Mouse (Mus musculus): ENCODE results near the gene Zkscan5. TPM values are rescaled to one million over a fixed set of nuclear protein-coding genes. Genes with fewer than 3 reads are reported as not detected.

Zkscan5 gene
- polyA plus RNA-seq (2014; fragmentation: Nextera tagmentation; extraction: Ambion mirVana): 17.2 and 20.2 TPM in 2 replicates

- Histone ChIP-seq H3K27ac (ENCODE audit: low read depth, low read length) (peak within 1 kb of the TSS; percentile 77), H3K4me3 (ENCODE audit: low read depth, low read length) (peak within 1 kb of the TSS; percentile 52), H3K9me3 (ENCODE audit: control insufficient read depth, low read length) (no peaks in the 10 kb centered on the region), H3K4me1 (replicated peaks; ENCODE audit: control insufficient read depth, insufficient read depth, low read length) (peaks cover 8% of the 10 kb centered on the region), H3K4me2 (ENCODE audit: low read depth, low read length, severe bottlenecking) (peak within 1 kb of the TSS; percentile 60), H3K9ac (ENCODE audit: low read length) (peak within 1 kb of the TSS; percentile 70), H3K36me3 (ENCODE audit: control insufficient read depth, insufficient read depth, low read length) (no peaks in the 10 kb centered on the region; the same call in 1 of the 2 replicates), H3K27me3 (ENCODE audit: control insufficient read depth, insufficient read depth, low read length) (no peaks in the 10 kb centered on the region)
- peak; percentile 97 for ATAC-seq (replicated peaks; ENCODE audit: low FRiP score)
- WGBS: under 1% methylated on average over 22 of the region's 22 CpGs
- DNase-seq (ENCODE audit: low spot score): peak; percentile 98
These were observed at the start of gene Zkscan5 for GRCm38 (mm10) chr5:145203936-145204691. Gene Zkscan5 (plus strand): TSS chr5:145204562.

DNA sequence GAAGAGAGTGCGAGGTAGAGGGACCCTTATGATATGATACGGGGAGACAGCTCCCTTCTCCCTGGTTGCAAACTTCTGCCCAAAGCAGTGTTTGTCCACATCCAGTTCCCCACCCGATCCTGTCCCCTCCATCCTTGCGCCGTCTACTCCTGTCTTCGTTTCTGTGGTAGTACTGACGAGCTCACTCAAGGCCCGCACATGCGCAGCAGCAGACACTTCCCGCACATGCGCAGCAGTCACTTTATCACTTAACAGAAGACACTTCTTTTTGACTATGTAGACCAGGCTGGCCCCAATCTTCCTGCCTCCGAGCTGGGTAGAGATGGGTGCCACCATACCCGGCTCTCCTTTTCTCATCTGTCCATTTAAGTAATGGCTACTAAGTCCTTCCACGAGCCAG lies 43.0 kb upstream of the Zkscan5 start:
- DNase-seq (ENCODE audit: low spot score): no peak
- H3K9me3 ChIP-seq (ENCODE audit: control insufficient read depth, low read length): no peaks in the 10 kb centered on the region
- H3K36me3 ChIP-seq (ENCODE audit: control insufficient read depth, insufficient read depth, low read length): peaks cover 3% of the 10 kb centered on the region; the same call in 1 of the 2 replicates
- no peak overlapping the region for H3K27ac ChIP-seq (ENCODE audit: low read depth, low read length)
- peaks cover 3% of the 10 kb centered on the region; the same call in 1 of the 2 replicates for H3K4me1 ChIP-seq (replicated peaks; ENCODE audit: control insufficient read depth, insufficient read depth, low read length)
- H3K4me2 ChIP-seq (ENCODE audit: low read depth, low read length, severe bottlenecking): no peak overlapping the region
- no peaks in the 10 kb centered on the region for H3K27me3 ChIP-seq (ENCODE audit: control insufficient read depth, insufficient read depth, low read length)
- no peak for ATAC-seq (replicated peaks; ENCODE audit: low FRiP score)
- H3K4me3 ChIP-seq (ENCODE audit: low read depth, low read length): no peak overlapping the region
- H3K9ac ChIP-seq (ENCODE audit: low read length): no peak overlapping the region
- WGBS: 94% methylated on average over 14 of the region's 14 CpGs

DNA sequence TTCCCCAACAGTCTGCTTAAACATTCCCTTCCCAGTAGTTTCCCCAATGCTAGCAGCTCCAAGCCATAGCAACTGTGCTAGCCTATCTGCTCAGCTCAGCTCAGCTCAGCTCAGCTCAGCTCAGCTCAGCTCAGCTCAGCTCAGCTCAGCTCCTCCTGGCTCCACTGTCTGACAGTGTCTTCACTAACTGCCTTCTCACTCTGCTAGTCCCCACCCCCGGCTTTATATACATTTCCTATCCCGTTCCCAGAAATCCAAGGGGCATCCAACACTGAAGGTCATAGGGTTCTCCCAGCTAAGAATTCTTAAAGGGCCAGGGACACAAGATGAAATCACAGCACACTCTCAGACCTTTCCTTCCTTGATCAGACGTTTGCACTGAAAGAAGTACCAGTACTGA lies 39.7 kb upstream of the Zkscan5 start:
- H3K9ac ChIP-seq (ENCODE audit: low read length): no peak overlapping the region
- ATAC-seq (replicated peaks; ENCODE audit: low FRiP score) (no peak), DNase-seq (ENCODE audit: low spot score) (no peak)
- H3K4me1 ChIP-seq (replicated peaks; ENCODE audit: control insufficient read depth, insufficient read depth, low read length): peaks cover 9% of the 10 kb centered on the region
- H3K9me3 ChIP-seq (ENCODE audit: control insufficient read depth, low read length): no peaks in the 10 kb centered on the region
- H3K36me3 ChIP-seq (ENCODE audit: control insufficient read depth, insufficient read depth, low read length): peaks cover 3% of the 10 kb centered on the region; the same call in 1 of the 2 replicates
- no peak overlapping the region for H3K4me3 ChIP-seq (ENCODE audit: low read depth, low read length)
- 83% methylated on average over 3 of the region's 3 CpGs for WGBS
- no peak overlapping the region for H3K27ac ChIP-seq (ENCODE audit: low read depth, low read length)
- no peak overlapping the region for H3K4me2 ChIP-seq (ENCODE audit: low read depth, low read length, severe bottlenecking)
- no peaks in the 10 kb centered on the region for H3K27me3 ChIP-seq (ENCODE audit: control insufficient read depth, insufficient read depth, low read length)

GRCm38 (mm10) chr5:145165184-145165583 lies 39.2 kb upstream of the Zkscan5 start:
- ATAC-seq (replicated peaks; ENCODE audit: low FRiP score) (no peak), DNase-seq (ENCODE audit: low spot score) (no peak)
- no peak overlapping the region for H3K27ac ChIP-seq (ENCODE audit: low read depth, low read length)
- H3K27me3 ChIP-seq (ENCODE audit: control insufficient read depth, insufficient read depth, low read length): no peaks in the 10 kb centered on the region
- H3K4me3 ChIP-seq (ENCODE audit: low read depth, low read length): no peak overlapping the region
- H3K4me2 ChIP-seq (ENCODE audit: low read depth, low read length, severe bottlenecking): no peak overlapping the region
- no peak overlapping the region for H3K9ac ChIP-seq (ENCODE audit: low read length)
- H3K4me1 ChIP-seq (replicated peaks; ENCODE audit: control insufficient read depth, insufficient read depth, low read length): peaks cover 9% of the 10 kb centered on the region
- no peaks in the 10 kb centered on the region for H3K9me3 ChIP-seq (ENCODE audit: control insufficient read depth, low read length)
- 90% methylated on average over 15 of the region's 15 CpGs for WGBS
- peaks cover 3% of the 10 kb centered on the region; the same call in 1 of the 2 replicates for H3K36me3 ChIP-seq (ENCODE audit: control insufficient read depth, insufficient read depth, low read length)

GRCm38 (mm10) chr5:145166536-145167305 lies 37.6 kb upstream of the Zkscan5 start, which contains the start of the genes Ptcd1 and Cpsf4:
Gene Ptcd1 (minus strand): TSS chr5:145167108.
Gene Cpsf4 (plus strand): TSS chr5:145167213.
- H3K27me3 ChIP-seq (ENCODE audit: control insufficient read depth, insufficient read depth, low read length): no peaks in the 10 kb centered on the region
- peak within 1 kb of the TSS; percentile 62 for H3K4me2 ChIP-seq (ENCODE audit: low read depth, low read length, severe bottlenecking)
- peaks cover 9% of the 10 kb centered on the region for H3K4me1 ChIP-seq (replicated peaks; ENCODE audit: control insufficient read depth, insufficient read depth, low read length)
- 1% methylated on average over 51 of the region's 51 CpGs for WGBS
- peak within 1 kb of the TSS; percentile 78 for H3K4me3 ChIP-seq (ENCODE audit: low read depth, low read length)
- peak; percentile 99 for DNase-seq (ENCODE audit: low spot score)
- no peaks in the 10 kb centered on the region for H3K9me3 ChIP-seq (ENCODE audit: control insufficient read depth, low read length)
- H3K27ac ChIP-seq (ENCODE audit: low read depth, low read length): peak within 1 kb of the TSS; percentile 54; the same call in 1 of the 2 replicates
- peaks cover 3% of the 10 kb centered on the region for H3K36me3 ChIP-seq (ENCODE audit: control insufficient read depth, insufficient read depth, low read length)
- peak within 1 kb of the TSS; percentile 86 for H3K9ac ChIP-seq (ENCODE audit: low read length)
- ATAC-seq (replicated peaks; ENCODE audit: low FRiP score): peak; percentile 95

- Histone ChIP-seq H3K27ac (ENCODE audit: low read depth, low read length) (no peak overlapping the region), H3K36me3 (ENCODE audit: control insufficient read depth, insufficient read depth, low read length) (peaks cover 7% of the 10 kb centered on the region), H3K4me2 (ENCODE audit: low read depth, low read length, severe bottlenecking) (peak overlapping the region; percentile 62), H3K27me3 (ENCODE audit: control insufficient read depth, insufficient read depth, low read length) (no peaks in the 10 kb centered on the region), H3K9ac (ENCODE audit: low read length) (peak overlapping the region; percentile 86), H3K4me1 (replicated peaks; ENCODE audit: control insufficient read depth, insufficient read depth, low read length) (peaks cover 9% of the 10 kb centered on the region), H3K4me3 (ENCODE audit: low read depth, low read length) (peak overlapping the region; percentile 78), H3K9me3 (ENCODE audit: control insufficient read depth, low read length) (no peaks in the 10 kb centered on the region)
- peak; percentile 76 for ATAC-seq (replicated peaks; ENCODE audit: low FRiP score)
- no peak for DNase-seq (ENCODE audit: low spot score)
- under 1% methylated on average over 25 of the region's 28 CpGs for WGBS
These were observed 37.1 kb upstream of the Zkscan5 start for GRCm38 (mm10) chr5:145167306-145167661.

- Histone ChIP-seq H3K4me2 (ENCODE audit: low read depth, low read length, severe bottlenecking) (no peak overlapping the region), H3K4me3 (ENCODE audit: low read depth, low read length) (no peak overlapping the region), H3K27me3 (ENCODE audit: control insufficient read depth, insufficient read depth, low read length) (no peaks in the 10 kb centered on the region), H3K9ac (ENCODE audit: low read length) (no peak overlapping the region), H3K4me1 (replicated peaks; ENCODE audit: control insufficient read depth, insufficient read depth, low read length) (no peaks in the 10 kb centered on the region), H3K9me3 (ENCODE audit: control insufficient read depth, low read length) (no peaks in the 10 kb centered on the region), H3K36me3 (ENCODE audit: control insufficient read depth, insufficient read depth, low read length) (peaks cover 17% of the 10 kb centered on the region), H3K27ac (ENCODE audit: low read depth, low read length) (no peak overlapping the region)
- no peak for DNase-seq (ENCODE audit: low spot score)
- WGBS: 89% methylated on average over 18 of the region's 18 CpGs
- no peak for ATAC-seq (replicated peaks; ENCODE audit: low FRiP score)
These were observed 25.8 kb upstream of the Zkscan5 start for GRCm38 (mm10) chr5:145178461-145178980.

- H3K36me3 ChIP-seq (ENCODE audit: control insufficient read depth, insufficient read depth, low read length): peaks cover 17% of the 10 kb centered on the region
- H3K4me2 ChIP-seq (ENCODE audit: low read depth, low read length, severe bottlenecking): no peak overlapping the region
- H3K9me3 ChIP-seq (ENCODE audit: control insufficient read depth, low read length): no peaks in the 10 kb centered on the region
- no peak overlapping the region for H3K27ac ChIP-seq (ENCODE audit: low read depth, low read length)
- H3K27me3 ChIP-seq (ENCODE audit: control insufficient read depth, insufficient read depth, low read length): no peaks in the 10 kb centered on the region
- DNase-seq (ENCODE audit: low spot score) (no peak), ATAC-seq (replicated peaks; ENCODE audit: low FRiP score) (no peak)
- H3K4me3 ChIP-seq (ENCODE audit: low read depth, low read length): no peak overlapping the region
- peaks cover 2% of the 10 kb centered on the region; the same call in 1 of the 2 replicates for H3K4me1 ChIP-seq (replicated peaks; ENCODE audit: control insufficient read depth, insufficient read depth, low read length)
- H3K9ac ChIP-seq (ENCODE audit: low read length): no peak overlapping the region
- 85% methylated on average over 2 of the region's 2 CpGs for WGBS
These were observed 19.1 kb upstream of the Zkscan5 start for GRCm38 (mm10) chr5:145185244-145185643.
